Mouse (Mus musculus) monocyte, adult 5-6 weeks (primary cell): ENCODE data around the gene Rpl41. TPM values are rescaled to one million over a fixed set of nuclear protein-coding genes. Genes with fewer than 3 reads are reported as not detected.
A peak's percentile ranks its signal among the peaks of the same experiment; 100 is the strongest.
"Not testable (repeated sequence)": the region's sequence is repeated elsewhere in the genome, so short reads cannot be mapped to it uniquely, and the experiment has no call there.

Experiments
- ATAC-seq: fragments of 153-309, 156-312 bp; replicated peaks from 2 replicates; pipeline ENCODE4 v1.8.0; 2017; ENCODE audit warnings: mild to moderate bottlenecking; ENCODE audit not compliant: low TSS enrichment, insufficient number of reproducible peaks, severe bottlenecking, poor library complexity, low FRiP score
- total RNA-seq: library from RNA; stranded (forward); fragments of 200-1000, 200-491, 200-594 nt; gene quantifications from 3 replicates; pipeline ENCODE4 v1.2.3, GENCODE M21; 2017

The Rpl41 gene
- total RNA-seq, 1 experiment from 2014 or later: 2,260 TPM

- ATAC-seq: no peak
These were observed 43.1 kb downstream of the Rpl41 start for GRCm38 (mm10) chr10:128505974-128506373.

GRCm38 (mm10) chr10:128505371-128505667 lies 43.8 kb downstream of the Rpl41 start:
- ATAC-seq: not testable (repeated sequence)

- ATAC-seq: peak; percentile 90
These were observed 44.3 kb downstream of the Rpl41 start for GRCm38 (mm10) chr10:128504641-128505370.

- ATAC-seq: no peak
These were observed 45.1 kb downstream of the Rpl41 start for GRCm38 (mm10) chr10:128504012-128504411.

GRCm38 (mm10) chr10:128503532-128503931 lies 45.6 kb downstream of the Rpl41 start:
- no peak for ATAC-seq

GRCm38 (mm10) chr10:128502341-128502740 lies 46.8 kb downstream of the Rpl41 start:
- no peak for ATAC-seq

- ATAC-seq: peak; percentile 3; the same call in 1 of the 2 replicates
These were observed 49.9 kb downstream of the Rpl41 start for GRCm38 (mm10) chr10:128499116-128499671.

- peak; percentile 88 for ATAC-seq
These were observed 50.5 kb downstream of the Rpl41 start, which contains the start of gene Myl6b for GRCm38 (mm10) chr10:128498590-128498989. Gene Myl6b (minus strand): TSS chr10:128498685.

Other genes with a start within 250 kb of the Rpl41 start
- gene Pan2, start 246.0 kb downstream of the Rpl41 start, total RNA-seq: 12.1 to 21.8 TPM (median 14.6 TPM) in 3 replicates
- 31.0 to 45.3 TPM (median 42.6 TPM) in 3 replicates for gene Cnpy2, start 226.8 kb downstream of the Rpl41 start, total RNA-seq
- 72.5 to 84.0 TPM (median 77.3 TPM) in 3 replicates for gene Cs, start 211.6 kb downstream of the Rpl41 start, total RNA-seq
- 18.2 to 21.9 TPM (median 19.4 TPM) in 3 replicates for gene Coq10a, start 180.3 kb downstream of the Rpl41 start, total RNA-seq
- gene Ankrd52, start 172.2 kb downstream of the Rpl41 start, total RNA-seq: 6.5 to 18.2 TPM (median 8.3 TPM) in 3 replicates
- not detected in 3 replicates for gene Slc39a5, start 148.1 kb downstream of the Rpl41 start, total RNA-seq
- gene Nabp2, start 137.8 kb downstream of the Rpl41 start, total RNA-seq: 34.6 to 49.4 TPM (median 44.2 TPM) in 3 replicates
- 16.2 to 36.8 TPM (median 28.3 TPM) in 3 replicates for gene Rnf41, start 137.6 kb downstream of the Rpl41 start, total RNA-seq
- gene Smarcc2, start 90.1 kb downstream of the Rpl41 start, total RNA-seq: 53.3 to 103 TPM (median 61.2 TPM) in 3 replicates
- gene Myl6, start 55.2 kb downstream of the Rpl41 start, total RNA-seq: 2,131 to 2,768 TPM (median 2,315 TPM) in 3 replicates
- gene Myl6b, start 50.6 kb downstream of the Rpl41 start, total RNA-seq: not detected in 3 replicates
- gene Esyt1, start 23.4 kb downstream of the Rpl41 start, total RNA-seq: 135 to 345 TPM (median 157 TPM) in 3 replicates
- gene Zc3h10, start 1.5 kb downstream of the Rpl41 start, total RNA-seq: 16.1 to 26.5 TPM (median 19.1 TPM) in 3 replicates
- gene Pa2g4, start 16.7 kb upstream of the Rpl41 start, total RNA-seq: 37.2 to 74.1 TPM (median 47.8 TPM) in 3 replicates
- 1.4 to 3.3 TPM (median 2.8 TPM) in 3 replicates for gene Erbb3, start 40.3 kb upstream of the Rpl41 start, total RNA-seq
- gene Rps26, start 77.4 kb upstream of the Rpl41 start, total RNA-seq: 224 to 301 TPM (median 295 TPM) in 3 replicates
- gene Ikzf4, start 96.7 kb upstream of the Rpl41 start, total RNA-seq: not detected in 3 replicates
- 4.6 to 10.7 TPM (median 6.1 TPM) in 3 replicates for gene Suox, start 124.8 kb upstream of the Rpl41 start, total RNA-seq
- 64.1 to 81.0 TPM (median 72.7 TPM) in 3 replicates for gene Rab5b, start 147.0 kb upstream of the Rpl41 start, total RNA-seq
- gene Pmel, start 154.9 kb upstream of the Rpl41 start, total RNA-seq: not detected in 3 replicates
- 14.5 to 21.4 TPM (median 19.5 TPM) in 3 replicates for gene Cdk2, start 155.7 kb upstream of the Rpl41 start, total RNA-seq
- 68.7 to 107 TPM (median 86.0 TPM) in 3 replicates for gene Dgka, start 195.6 kb upstream of the Rpl41 start, total RNA-seq
- 30.7 to 38.7 TPM (median 34.9 TPM) in 3 replicates for gene Pym1, start 198.6 kb upstream of the Rpl41 start, total RNA-seq
- gene Mmp19, start 241.6 kb upstream of the Rpl41 start, total RNA-seq: 0.53 to 10.5 TPM (median 2.5 TPM) in 3 replicates